Mouse (Mus musculus) lung, postnatal 25 days (tissue): Measurements from ENCODE around the gene Tpx2.

ENCODE experiments used
- DNase-seq: peaks from one replicate; pipeline ENCODE4 v3.0.0; 2022; ENCODE audit warnings: low spot score

Tpx2 gene

DNA sequence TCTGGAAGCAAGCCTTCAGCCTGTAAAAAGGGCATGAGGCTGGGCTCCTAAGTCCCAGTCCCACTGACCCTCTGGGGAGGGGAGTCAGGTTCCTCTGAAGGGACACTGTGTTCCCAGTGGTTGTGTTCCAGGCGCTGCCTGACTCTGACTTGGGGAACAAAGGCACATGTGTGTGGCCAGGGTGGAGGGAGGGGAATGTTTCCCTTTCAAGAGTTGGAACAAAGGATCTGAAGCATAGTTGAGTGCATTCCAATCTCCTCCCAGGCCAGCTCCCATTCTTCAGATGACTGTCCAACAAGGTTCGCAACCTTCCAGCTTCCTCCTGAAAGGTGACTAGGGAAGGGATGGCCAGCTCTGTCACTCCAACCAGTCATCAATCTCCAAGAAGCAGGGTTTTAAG lies 27.4 kb upstream of the Tpx2 start:
- DNase-seq = peak; percentile 94

DNA sequence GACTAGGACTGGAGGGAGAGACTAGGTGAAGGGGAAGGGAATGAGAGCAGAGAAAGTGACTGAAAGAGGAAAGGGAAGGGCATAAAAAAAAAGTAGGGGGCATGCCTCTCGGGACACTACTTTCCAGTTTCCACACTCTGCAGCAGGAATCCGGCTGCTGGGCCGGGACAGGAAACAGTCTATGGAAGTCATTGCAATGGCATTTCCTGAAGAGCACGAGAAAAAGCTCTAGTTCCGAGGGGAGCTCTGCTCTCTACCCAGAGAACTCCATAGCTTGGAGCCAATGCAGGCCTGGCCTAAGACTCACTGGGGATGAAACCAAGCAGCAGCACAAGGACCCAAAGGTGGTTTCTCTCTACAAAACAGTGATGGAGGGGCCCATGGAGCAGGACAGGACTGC lies 26.7 kb upstream of the Tpx2 start:
- DNase-seq = peak; percentile 83

DNA sequence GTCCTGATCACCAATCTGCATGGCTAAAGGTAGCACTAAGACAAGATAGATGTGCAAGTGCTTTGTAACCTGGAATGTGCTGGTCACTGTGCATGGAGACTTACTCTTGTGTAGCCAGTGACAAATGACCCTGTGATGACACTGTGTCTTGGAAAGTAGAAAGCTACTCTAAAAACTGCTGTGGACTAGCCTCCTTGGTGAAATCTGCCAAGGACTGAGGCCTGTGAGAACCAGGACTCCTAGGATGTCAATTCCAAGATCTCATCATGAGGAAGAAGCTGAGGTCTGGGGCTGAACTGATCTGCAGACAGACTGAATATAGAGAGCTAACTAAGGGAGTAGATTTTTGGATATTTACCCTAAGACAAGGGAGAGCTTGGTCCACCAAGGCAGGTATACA lies 26.2 kb upstream of the Tpx2 start:
- no peak for DNase-seq

GRCm38 (mm10) chr2:152823770-152824169 lies 24.0 kb upstream of the Tpx2 start:
- DNase-seq = no peak

DNA sequence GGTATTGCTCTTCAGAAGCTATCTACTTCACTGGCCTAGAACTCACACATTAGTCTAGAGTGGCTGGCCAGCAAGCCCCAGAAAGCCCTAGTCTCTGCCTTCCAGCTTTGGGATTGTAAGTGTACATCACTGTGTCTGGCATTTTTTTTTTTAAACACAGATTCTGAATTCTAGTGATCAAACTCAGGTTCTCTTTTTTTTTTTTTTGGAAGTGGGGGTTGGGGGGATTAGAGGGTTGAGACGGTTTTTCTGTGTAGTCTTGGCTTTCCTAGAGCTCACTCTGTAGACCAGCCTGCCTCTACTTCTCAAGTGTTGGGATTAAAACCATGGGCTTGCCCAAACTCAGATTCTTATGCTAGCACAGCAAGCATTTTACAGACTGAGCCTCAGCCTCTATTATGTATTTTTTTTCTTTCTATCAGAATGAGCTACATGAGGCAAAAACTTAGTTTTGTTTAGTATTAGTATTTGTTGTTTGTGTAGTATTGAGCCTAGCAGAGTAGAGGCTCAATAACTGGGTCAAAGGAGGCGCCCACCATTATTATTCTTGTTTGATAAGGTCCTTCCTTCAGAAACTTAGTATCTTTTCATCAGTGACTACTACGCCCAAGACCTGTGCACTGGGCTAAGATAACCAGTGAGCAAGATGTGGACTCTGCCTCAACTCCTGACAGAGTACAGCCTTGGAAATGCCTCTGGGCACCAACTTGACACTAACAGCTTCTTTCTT lies 23.2 kb upstream of the Tpx2 start:
- no peak for DNase-seq

- DNase-seq = no peak
Observed at GRCm38 (mm10) chr2:152825168-152825697, 22.5 kb upstream of the Tpx2 start.

DNA sequence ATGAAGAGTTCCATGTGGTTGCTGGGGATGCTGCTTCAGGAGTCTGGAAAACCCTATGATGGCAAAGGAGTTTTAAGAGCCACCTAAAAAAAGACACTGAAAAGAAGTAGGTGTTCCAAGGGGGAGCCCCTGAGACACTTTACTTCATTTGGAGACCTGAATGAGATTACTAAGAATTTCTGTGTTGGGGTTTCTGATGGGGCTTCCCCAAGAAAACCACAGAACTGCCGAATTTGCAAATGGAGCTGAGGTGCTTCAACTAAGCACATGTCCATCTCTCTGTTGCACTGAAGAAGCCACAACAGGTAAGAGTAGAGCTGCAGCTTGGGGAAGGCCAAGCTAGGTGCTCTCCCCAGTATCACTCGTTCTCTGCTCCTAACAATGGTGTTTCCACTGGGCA lies 22.1 kb upstream of the Tpx2 start:
- DNase-seq = no peak

DNA sequence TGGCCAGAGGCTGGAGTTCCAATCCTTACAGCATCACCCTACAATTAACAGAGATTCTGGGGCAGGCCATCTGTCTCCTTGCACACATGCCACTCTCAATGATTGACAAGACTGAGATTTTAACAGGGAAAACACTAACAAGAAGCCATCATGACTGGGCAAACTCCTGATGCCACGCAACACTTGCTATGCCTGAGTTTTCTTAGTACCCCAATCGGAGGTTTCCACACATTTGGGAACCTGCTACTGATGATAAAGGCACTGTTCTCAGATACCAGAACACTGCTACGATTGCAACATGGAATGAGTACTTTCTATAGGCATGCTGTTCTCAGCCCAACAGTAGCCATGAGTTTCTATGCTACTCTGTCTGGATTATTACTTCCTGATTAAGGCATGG lies 21.3 kb upstream of the Tpx2 start:
- DNase-seq = no peak

GRCm38 (mm10) chr2:152827321-152828010 lies 20.3 kb upstream of the Tpx2 start:
- peak; percentile 77 for DNase-seq

- no peak for DNase-seq
Observed at GRCm38 (mm10) chr2:152828011-152828370, 19.8 kb upstream of the Tpx2 start.

DNA sequence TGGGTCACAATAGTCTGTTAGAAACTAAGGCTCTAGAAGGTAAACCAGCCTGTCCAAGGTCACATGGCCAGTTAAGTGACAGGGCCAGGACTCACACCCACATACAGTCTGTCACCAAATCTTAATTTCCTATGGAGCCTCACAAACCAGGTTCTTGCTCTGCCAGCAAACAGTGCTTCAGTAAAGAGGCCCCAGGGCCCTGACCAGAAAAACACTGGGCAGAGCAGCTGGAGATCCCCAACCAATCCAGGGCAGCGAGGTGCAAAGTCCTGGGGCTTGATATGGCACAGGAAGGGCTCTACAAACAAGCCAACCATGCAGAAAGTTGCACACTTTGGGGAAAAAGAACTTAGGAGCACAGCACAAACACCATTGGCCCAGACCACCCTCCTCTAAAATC lies 19.2 kb upstream of the Tpx2 start:
- no peak for DNase-seq

DNA sequence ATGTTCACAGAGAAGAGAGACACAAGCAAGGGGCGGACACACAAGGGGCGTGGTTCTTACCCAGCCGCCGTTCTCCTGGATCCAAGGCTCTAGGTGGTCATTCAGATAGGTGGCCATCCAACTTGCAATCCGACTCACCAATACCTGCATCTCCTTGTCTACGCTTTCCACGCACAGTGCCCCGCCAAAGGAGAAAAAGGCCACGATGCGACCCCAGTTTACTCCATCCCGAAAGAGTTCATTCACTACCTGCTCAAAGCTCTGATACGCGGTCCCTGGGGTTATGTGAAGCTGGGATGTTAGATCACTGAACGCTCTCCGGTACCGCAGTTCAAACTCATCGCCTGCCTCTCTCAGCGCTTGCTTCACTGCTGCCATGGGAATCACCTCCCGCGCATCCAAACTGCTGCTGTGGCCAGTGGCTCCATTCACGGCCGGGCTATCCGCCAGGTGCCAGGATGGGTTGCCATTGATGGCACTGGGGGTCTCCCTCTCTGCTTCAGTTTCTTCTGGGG lies 18.3 kb upstream of the Tpx2 start:
- DNase-seq = no peak

- peak; percentile 96 for DNase-seq
Observed at GRCm38 (mm10) chr2:152830021-152830921, 17.5 kb upstream of the Tpx2 start.

DNA sequence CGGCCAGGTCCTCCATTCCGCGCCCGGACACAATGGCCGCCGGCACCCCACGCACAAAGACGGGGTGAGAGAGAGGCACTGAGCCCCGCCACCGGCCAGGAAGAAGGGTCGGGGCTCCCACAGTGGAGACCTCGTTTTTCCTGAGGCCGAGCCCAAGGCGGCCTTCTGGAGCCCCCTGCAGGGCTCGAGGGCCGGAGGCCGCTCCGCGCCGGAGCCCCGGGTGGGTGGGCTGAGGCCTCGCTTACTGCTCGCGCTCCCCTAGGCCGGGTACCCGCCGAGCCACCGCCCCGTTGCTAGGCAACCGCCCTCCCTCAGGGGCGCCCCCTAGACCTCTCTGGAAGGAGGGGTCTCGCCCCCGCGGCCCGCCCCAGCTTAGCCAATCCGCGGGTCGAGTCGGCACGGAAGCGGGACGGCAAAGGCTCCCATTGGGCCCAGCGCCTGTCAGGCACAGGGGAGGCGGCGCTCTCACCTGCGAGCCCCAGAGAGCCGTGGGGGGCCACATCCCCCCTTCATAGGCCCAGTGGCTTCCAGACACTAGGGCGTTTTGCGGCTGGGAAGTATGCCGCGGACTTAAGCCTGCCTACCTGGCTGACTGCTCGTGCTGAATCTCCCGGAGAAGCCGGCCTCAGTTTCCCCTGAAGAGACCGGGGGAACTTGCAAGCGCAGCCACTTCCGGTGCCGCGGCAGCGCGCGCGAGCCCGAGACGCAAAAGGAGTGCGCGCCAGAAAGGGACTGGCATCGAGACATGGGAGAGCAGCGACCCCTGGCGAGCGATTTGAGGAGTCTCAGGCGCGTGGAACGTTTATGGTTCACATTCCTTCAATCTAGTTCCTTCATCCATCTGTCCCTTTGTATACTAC lies 16.5 kb upstream of the Tpx2 start, which contains the start of gene Bcl2l1:
Gene Bcl2l1, minus strand, starts transcription at position 710 of the 860 bp plus-strand sequence.
- peak; percentile 98 for DNase-seq

GRCm38 (mm10) chr2:152839256-152839655 lies 8.5 kb upstream of the Tpx2 start:
- DNase-seq = no peak

DNA sequence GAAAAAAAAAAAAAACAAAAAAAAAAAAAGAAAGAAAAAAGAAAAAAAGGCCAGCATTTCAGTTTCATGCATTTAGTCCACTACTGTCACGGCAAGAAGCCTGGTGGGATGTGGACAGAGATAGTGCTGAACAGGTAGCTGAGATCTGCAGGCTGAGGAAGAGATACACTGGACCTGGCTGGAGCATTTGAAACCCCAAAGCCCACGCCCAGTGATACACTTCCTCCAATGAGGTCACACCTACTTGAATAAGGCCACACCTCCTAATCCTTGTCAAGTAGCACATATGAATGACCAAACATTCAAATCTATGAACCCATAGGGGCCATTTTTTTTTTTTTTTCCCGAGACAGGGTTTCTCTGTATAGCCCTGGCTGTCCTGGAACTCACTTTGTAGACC lies 5.0 kb upstream of the Tpx2 start:
- no peak for DNase-seq

- no peak for DNase-seq
Observed at GRCm38 (mm10) chr2:152847057-152847814, 528 bp upstream of the Tpx2 start.

DNA sequence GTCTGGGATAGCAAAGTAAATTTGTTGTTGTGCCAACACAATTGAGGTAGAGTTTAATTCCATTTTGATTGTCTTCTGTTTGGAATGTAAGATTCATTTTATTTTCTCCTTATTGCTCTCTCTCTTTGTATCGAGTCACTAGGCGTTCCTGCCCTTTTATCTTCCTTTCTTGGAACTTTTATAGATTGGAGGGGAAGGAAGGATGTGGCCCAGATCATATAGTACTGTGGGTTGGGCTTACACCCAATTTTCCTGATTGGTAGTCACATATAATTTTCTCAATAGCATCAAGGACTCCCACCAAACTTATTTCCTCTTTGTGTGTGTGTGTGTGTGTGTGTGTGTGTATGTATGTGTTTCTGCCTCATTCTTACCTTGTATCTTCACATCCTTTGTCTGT lies 702 bp downstream of the Tpx2 start:
- DNase-seq = no peak

DNA sequence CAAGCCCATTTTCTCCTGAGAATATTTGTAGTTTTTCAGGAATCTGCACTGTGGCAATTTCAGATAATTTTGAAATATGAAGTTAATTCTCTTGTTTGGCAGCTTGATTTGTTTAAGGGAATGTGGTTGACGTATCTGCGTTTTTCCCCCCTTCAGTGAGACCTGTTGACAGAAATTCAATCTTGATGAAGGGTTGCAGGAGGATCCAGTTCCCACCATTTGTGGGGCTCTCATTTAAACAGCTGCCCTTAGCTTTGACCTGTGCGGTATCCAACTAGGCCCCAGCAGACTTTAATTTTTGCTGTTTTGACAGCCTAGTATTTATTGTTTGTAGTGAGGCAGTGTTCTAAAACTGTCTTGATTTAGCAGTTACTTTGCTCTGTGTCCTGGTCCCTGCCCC lies 11.7 kb downstream of the Tpx2 start:
- no peak for DNase-seq

- no peak for DNase-seq
Observed at GRCm38 (mm10) chr2:152861891-152862290, 14.1 kb downstream of the Tpx2 start.

DNA sequence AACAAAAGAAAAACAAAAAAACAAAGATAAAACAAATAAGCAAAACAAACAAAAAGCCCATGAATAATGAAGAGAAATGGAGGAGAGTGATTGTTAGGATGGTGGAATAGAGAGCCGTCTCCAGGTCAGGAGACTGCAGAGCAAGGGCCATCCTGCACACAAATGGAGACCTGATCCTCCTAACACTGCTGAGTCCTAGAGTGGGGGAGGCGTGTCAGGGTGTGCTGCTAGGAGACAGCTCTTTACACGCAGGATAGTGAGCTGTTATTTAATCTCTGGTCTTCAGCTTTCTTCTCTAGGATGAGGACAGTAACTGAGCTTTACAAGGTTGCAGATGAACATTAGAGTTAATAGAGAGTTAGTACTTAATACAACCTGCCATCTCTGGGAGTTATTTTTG lies 14.9 kb downstream of the Tpx2 start:
- no peak for DNase-seq
